Mouse (Mus musculus): ENCODE data around the gene Otx2.

Gene Otx2

DNA sequence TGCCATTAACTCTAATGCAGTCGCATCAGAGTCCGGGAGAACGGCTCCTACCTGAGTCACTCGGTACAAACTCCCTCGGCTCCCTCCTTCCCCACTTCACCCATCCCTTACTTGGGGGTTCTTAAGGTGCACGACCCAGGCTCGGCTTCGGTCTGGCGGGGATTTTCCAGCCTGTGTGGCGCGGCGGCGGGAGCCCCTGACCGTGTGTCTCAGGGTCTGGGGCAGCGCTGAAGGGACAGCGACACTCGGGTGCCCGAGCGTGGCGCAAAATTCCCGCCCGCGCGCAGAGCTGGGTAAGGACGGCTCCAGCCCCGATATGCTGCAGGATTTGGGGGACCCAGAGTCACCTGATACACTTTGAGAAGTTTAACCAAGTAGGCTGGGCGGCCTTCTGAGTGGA lies at the start of gene Otx2:
Gene Otx2, minus strand, starts transcription at position 279 of the 400 bp plus-strand sequence.
- DNase-seq (ENCODE audit: low read depth) = no peak

GRCm38 (mm10) chr14:48722763-48723162 lies 49.1 kb upstream of the Otx2 start:
- no peak for DNase-seq (ENCODE audit: low read depth)

DNA sequence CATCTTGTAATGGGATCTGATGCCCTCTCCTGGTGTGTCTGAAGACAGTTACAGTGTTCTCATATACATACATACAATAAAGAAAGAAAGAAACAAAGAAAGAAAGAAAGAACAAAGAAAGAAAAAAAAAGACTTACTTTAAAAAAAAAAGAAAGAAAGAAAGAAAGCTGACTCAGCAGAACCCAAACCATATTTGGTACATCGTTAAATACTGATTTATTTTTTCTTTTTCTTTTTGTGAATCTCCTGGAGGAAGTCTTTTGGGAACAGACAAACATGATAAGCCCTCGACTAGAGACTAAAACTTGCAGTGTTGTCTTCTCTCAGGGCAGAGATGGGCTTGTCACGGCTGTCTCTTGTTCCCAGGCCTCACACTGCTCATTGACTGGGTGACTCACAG lies 45.7 kb upstream of the Otx2 start:
- DNase-seq (ENCODE audit: low read depth) = no peak

DNA sequence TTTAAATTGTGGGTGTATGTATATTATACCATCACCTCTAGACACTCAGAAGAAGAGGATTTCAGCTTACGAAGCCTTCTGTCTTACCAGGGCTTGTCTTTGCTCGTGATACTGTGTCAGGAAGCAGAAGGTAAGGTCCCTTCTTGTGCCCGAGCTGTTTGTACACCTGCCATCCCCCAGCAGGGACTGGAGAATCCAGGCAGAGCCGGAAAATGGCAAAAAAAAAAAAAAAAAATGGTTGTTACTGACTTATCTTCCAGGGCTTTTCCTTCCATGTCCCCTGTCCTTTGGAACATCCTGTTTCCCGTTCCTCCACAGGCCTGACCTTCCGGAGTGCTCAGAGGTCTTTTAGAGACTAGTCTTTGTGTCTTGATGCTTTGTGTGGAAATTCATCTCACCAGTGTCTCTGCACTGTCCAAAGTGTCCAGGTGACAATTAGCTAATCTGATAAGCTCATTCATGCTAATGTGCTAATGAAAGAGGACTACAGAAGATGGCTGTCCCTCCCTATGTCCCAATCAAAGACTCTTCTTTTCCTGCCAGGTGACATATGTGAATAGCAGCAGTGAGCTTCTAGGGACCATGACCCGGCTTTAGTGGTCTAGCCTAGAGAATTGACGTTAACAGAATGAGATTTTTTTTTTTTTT lies 44.1 kb upstream of the Otx2 start:
- DNase-seq (ENCODE audit: low read depth) = no peak

DNA sequence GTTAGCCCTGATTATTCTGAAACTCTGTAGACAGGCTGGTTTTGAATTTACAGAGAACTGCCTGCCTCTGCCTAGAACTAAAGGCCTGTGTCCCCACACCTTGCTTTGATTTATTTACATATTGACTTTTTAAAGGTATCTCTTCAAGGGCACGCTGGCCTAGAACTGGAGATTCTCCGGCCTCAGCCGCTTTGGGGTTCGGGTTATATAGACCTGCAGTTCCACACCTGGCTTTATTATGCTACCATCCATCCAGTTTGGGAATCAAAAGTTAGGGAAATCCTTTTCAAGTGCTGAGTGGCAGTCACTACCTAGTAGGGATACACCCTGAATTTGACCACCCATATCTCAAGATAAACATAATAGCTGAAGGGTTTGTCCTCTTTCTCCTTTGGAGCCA lies 42.8 kb upstream of the Otx2 start:
- DNase-seq (ENCODE audit: low read depth) = no peak

DNA sequence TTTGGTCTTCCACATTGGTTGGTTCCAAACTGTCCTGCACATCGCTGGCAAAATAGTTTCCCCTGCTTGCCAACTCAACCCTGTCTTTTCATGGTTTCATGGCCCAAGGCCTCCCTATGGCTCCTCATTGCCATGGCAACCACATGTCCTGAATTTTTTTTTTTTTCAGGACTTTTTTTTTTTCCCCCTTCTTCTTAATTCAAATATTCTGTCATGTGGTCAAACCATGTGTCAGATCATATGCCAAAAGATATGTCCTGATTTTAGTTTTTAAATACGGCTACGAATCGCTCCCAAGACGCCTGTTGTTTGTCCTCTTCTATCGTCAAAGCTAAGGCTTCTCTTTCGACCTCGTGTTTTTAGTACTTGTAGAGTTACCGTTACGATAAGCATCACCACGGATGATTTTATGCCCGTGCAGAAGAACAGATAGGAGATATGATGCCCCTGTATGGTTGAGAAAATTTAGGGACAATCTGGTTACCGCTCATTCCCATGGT lies 37.3 kb upstream of the Otx2 start:
- DNase-seq (ENCODE audit: low read depth) = no peak

- no peak for DNase-seq (ENCODE audit: low read depth)
These were observed 36.6 kb upstream of the Otx2 start for GRCm38 (mm10) chr14:48710062-48710870.

GRCm38 (mm10) chr14:48709371-48710061 lies 35.9 kb upstream of the Otx2 start:
- DNase-seq (ENCODE audit: low read depth) = no peak

DNA sequence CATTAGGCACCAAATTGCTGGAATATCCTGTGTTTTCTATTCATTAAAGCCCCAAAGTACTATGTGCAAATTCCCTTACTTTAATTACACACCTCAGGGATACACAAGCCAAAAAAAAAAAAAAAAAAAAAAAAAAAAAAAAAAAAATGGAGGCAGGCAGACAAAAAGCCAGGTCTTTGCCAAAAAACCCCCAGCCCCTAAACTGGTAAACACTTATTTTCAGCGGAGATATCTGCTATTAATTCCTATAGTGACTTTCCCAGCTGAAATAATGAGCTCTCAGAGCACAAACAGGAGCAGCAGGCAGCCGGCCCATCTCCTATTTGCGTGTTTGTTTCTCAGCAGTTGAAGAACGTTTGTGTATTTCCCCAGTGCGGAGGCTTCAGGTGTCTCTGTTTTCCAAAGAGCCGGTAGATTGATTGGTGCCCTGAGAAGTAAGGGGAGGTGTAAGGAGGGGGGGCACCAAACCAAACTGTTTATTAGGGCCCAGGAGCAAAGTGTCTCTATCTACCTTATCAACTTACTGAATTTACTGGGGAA lies 34.3 kb upstream of the Otx2 start:
- no peak for DNase-seq (ENCODE audit: low read depth)

DNA sequence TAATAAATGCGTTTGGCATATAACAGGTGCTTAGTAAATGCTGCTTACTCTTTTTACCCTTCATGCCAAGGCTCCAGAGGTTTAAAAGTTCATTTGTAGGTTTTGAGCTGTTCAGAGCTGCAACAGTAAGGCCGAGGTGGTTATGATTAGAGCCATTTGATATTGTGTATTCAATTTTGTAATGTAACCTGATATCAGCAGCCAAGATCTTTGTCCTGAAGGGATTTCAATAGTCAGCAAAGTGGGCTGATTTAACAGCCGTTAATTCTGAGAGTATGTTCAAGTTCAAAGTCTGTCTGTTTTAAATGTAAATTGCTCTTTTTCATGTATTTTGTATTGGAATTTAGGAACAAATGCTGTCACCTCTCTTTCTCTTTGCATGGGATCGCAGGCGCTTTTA lies 33.8 kb upstream of the Otx2 start:
- DNase-seq (ENCODE audit: low read depth) = no peak

GRCm38 (mm10) chr14:48700790-48701370 lies 27.3 kb upstream of the Otx2 start:
- no peak for DNase-seq (ENCODE audit: low read depth)

DNA sequence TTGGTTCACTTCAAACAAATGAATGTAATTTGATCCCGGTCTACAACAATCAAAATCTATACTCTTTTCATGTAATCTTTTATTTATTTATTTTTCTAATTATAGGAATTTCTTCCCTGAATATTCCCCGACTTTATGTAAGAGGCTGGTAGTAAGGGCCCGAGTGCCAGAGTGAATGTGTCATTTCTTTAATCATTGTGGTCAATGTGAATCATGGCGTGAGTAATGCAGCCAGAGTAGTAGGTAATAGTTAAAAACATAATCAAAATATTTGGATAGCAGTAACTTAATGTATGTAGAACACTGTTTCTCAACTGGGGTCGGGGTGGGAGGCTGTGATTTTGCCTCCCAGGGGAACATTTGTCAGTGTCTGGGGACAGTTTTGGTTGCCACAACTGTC lies 6.0 kb upstream of the Otx2 start:
- no peak for DNase-seq (ENCODE audit: low read depth)

GRCm38 (mm10) chr14:48678674-48679073 lies 5.1 kb upstream of the Otx2 start:
- no peak for DNase-seq (ENCODE audit: low read depth)

DNA sequence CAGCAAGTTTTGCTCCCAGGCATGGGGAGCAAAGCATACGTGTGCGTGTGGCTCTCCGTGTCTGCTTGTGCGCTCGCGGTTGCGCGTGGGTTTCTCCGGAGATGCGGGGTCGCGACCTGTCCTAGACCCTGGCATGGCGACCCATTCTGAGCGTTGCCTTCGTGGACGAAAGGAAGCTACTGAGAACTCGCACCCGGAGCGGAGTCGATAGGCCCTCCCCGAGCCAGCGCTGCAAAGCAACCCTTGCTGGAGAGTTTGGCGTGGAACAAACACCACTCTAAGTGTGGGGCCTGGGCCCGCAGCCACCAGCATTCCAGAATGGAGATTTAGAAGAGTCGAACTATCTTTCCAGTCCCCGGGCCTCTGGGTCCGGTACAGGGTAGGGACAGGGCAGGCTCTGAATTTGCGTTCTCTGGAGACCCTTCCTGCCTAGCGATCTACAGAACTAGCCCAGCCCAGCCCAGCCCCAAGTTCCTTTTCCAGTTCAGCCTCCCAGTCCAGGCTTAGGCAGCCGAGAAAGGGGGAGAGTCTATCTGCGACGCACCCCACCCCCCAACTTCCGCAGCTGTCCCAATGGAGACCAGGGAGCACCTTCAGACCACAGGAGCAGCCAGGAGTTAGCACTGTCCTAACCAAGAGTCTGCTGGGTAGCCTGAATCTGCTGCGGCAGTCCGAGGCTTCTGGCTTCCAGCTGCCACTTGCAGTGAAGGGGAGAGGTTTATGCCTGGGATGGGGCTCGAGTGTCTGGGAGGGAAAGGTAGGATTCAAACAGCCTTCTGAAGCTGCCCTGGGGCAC lies 615 bp upstream of the Otx2 start:
- DNase-seq (ENCODE audit: low read depth) = no peak

DNA sequence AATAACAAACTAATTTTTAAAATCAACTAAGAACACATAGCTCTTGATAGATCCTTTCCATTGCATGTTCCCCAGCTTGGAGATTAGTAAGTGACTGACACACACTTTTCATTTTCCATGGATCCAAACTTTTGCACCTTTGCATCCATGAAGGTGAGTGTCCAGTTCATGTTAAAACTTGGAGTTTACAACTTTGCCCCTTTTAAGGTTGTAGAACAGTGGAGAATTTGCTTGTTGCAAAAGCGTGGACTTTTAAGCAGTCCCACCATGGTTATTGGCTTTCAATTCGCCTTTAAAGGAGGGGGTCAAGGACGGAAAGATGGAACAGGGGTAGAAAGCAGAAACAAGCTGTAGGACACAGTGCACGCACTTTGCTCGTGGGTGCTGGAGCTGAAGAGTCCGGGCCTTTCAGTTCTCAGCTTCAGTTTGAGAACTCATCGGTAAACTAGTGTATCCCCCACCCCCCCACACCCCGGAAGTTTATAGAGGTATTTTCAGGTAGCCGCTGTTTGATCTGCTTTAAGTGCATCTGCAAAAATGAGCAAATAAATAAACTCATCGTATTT lies 925 bp downstream of the Otx2 start:
- DNase-seq (ENCODE audit: low read depth) = no peak

- DNase-seq (ENCODE audit: low read depth) = no peak
These were observed 2.0 kb downstream of the Otx2 start for GRCm38 (mm10) chr14:48671480-48672240.

GRCm38 (mm10) chr14:48670761-48671479 lies 2.7 kb downstream of the Otx2 start:
- DNase-seq (ENCODE audit: low read depth) = no peak

DNA sequence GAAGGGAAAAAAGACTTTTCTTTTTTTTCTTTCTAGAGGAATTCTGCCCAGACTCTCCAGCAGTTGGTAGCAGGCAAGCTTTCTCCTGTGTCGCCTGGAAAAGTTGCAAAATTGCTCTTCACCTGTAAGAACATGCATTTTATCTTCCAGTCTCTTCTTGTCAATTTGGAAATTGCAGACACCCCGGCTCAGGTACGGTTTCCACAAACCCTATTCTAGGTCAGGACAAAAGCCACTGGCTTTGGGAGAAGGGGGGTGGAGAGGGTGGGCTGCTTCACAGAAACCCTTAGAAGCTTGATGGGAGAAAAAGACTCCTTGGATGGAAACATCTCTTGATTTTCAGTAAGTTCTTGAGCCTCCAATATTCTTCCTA lies 3.4 kb downstream of the Otx2 start:
- DNase-seq (ENCODE audit: low read depth) = no peak

GRCm38 (mm10) chr14:48669541-48670257 lies 3.9 kb downstream of the Otx2 start:
- no peak for DNase-seq (ENCODE audit: low read depth)

Data from naive thymus-derived CD4-positive, alpha-beta T cell, adult 2 months (primary cell).